Mouse (Mus musculus): ENCODE results near the gene Mrpl33. TPM values are rescaled to one million over a fixed set of nuclear protein-coding genes. Genes with fewer than 3 reads are reported as not detected.
A peak's percentile ranks its signal among the peaks of the same experiment; 100 is the strongest.

The Mrpl33 gene
- total and polyA plus RNA-seq, 3 experiments: 47.7 to 332 (median 281) TPM

DNA sequence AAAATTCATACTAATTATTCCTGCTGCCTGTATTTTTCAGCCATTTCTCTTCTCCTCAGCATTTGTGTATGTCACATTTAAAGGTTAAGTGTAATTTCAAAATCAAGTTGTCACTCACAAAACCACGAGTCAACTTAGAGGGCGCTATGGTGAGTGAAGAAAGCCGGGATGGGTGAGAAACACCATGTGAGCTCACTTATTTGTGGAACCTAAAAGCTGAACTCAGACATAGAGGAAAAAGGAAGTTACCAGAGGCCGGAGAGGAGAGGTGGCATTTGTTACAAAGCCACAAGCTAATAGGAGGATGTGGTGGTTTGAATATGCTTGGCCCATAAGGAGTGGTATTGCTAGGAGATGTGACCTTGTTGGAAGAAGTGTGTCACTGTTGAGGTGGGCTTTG, 83.4 kb downstream of the Mrpl33 start:
- no peak for TF ChIP-seq POLR2A (IDR thresholded peaks at IDR 0.05; ENCODE audit: insufficient read depth, low read depth, low read length)
- TF ChIP-seq EP300 (IDR thresholded peaks at IDR 0.05; ENCODE audit: insufficient read depth, low read depth, low read length): no peak
- no peak for TF ChIP-seq CTCF (IDR thresholded peaks at IDR 0.05)
- intact Hi-C loops (cut with DNase I): no loop called here
- Histone ChIP-seq H3K27me3 (ENCODE audit: control insufficient read depth, insufficient read depth, low read length) (no peaks in the 10 kb centered on the region), H3K4me3 (no peak overlapping the region), H3K79me2 (replicated peaks; ENCODE audit: control insufficient read depth, insufficient read depth, low read length) (no peaks in the 10 kb centered on the region), H3K27ac (no peak overlapping the region), H3K9ac (ENCODE audit: low read depth, low read length) (no peak overlapping the region), H3K36me3 (ENCODE audit: control insufficient read depth, insufficient read depth, low read length) (no peaks in the 10 kb centered on the region), H3K4me1 (ENCODE audit: control insufficient read depth, insufficient read depth, low read length) (no peaks in the 10 kb centered on the region)
- WGBS: 80% methylated on average over 4 of the region's 4 CpGs
- DNase-seq: no peak

DNA sequence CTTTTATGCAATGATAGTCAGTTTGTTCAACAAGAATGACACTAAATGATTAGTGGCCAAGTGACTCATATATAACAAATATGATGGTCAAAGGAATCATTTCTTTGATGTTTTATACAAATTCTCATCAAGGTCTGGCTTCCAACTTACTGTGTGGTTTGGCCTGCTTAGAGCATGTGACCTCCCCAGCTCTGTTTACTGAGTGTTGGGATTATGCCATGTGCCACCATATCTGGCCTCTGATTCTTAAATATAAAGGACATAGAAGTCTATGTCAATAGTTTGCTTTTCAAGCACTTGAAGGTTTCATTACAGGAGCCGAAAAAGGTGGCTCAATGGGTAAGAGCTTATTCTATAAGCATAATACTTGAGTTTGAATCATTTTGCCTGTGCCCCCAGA, 85.6 kb downstream of the Mrpl33 start:
- TF ChIP-seq EP300 (IDR thresholded peaks at IDR 0.05; ENCODE audit: insufficient read depth, low read depth, low read length) (no peak), POLR2A (IDR thresholded peaks at IDR 0.05; ENCODE audit: insufficient read depth, low read depth, low read length) (no peak), CTCF (IDR thresholded peaks at IDR 0.05) (no peak)
- Histone ChIP-seq H3K9ac (ENCODE audit: low read depth, low read length) (no peak overlapping the region), H3K27ac (no peak overlapping the region), H3K4me1 (ENCODE audit: control insufficient read depth, insufficient read depth, low read length) (no peaks in the 10 kb centered on the region), H3K79me2 (replicated peaks; ENCODE audit: control insufficient read depth, insufficient read depth, low read length) (no peaks in the 10 kb centered on the region), H3K4me3 (no peak overlapping the region), H3K27me3 (ENCODE audit: control insufficient read depth, insufficient read depth, low read length) (no peaks in the 10 kb centered on the region), H3K36me3 (ENCODE audit: control insufficient read depth, insufficient read depth, low read length) (no peaks in the 10 kb centered on the region)
- no peak for DNase-seq
- 97% methylated on average over 1 of the region's 1 CpGs for WGBS
- intact Hi-C loops (cut with DNase I): no loop called here

DNA sequence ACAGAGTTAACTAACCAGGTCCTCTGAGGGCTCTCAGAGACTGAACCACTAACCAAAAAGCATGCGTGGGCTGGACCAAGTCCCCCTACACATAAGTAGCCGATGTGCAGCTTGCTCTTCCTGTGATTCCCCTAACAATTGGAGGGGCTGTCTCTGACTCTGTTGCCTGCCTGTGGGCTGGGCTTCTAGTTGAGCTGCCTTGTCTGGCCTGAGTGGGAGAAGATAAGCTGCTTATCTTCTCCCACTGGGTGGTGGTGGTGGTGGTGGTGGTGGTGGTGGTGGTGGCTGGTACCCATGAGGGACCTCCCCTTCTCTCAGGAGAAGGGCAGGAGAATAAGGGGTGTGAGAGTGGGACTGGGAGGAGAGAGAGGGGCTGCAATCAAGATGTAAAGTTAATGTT, 89.3 kb downstream of the Mrpl33 start:
- intact Hi-C loops (cut with DNase I): no loop called here

DNA sequence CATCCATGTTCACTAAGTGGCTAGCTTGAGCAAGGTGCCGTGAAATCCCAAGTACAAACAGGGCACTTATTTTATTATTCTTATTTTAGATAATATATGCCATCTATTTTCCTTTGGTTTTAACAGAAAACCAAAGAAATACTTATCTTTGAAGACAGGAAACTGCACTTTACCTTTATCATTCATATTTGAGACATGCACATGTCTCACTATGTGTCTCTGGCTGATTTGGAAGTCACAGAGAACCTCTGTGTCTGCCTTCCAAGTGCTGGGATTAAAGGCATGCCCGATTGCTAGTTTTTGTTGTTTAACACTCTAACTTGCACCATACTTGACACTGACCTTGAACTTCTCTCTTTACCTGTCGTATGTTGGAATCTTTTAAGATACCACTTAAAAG, 91.2 kb downstream of the Mrpl33 start:
- Histone ChIP-seq H3K36me3 (ENCODE audit: control insufficient read depth, insufficient read depth, low read length) (no peaks in the 10 kb centered on the region), H3K4me3 (no peak overlapping the region), H3K79me2 (replicated peaks; ENCODE audit: control insufficient read depth, insufficient read depth, low read length) (no peaks in the 10 kb centered on the region), H3K4me1 (ENCODE audit: control insufficient read depth, insufficient read depth, low read length) (no peaks in the 10 kb centered on the region), H3K27ac (no peak overlapping the region), H3K27me3 (ENCODE audit: control insufficient read depth, insufficient read depth, low read length) (no peaks in the 10 kb centered on the region), H3K9ac (ENCODE audit: low read depth, low read length) (no peak overlapping the region)
- no peak for TF ChIP-seq CTCF (IDR thresholded peaks at IDR 0.05)
- TF ChIP-seq EP300 (IDR thresholded peaks at IDR 0.05; ENCODE audit: insufficient read depth, low read depth, low read length): no peak
- no peak for TF ChIP-seq POLR2A (IDR thresholded peaks at IDR 0.05; ENCODE audit: insufficient read depth, low read depth, low read length)
- 85% methylated on average over 3 of the region's 3 CpGs for WGBS
- intact Hi-C loops (cut with DNase I): no loop called here
- DNase-seq: no peak

More for the DNA sequence above, 89.3 kb downstream of the Mrpl33 start:
- TF ChIP-seq CTCF (IDR thresholded peaks at IDR 0.05) (no peak), POLR2A (IDR thresholded peaks at IDR 0.05; ENCODE audit: insufficient read depth, low read depth, low read length) (no peak), EP300 (IDR thresholded peaks at IDR 0.05; ENCODE audit: insufficient read depth, low read depth, low read length) (no peak)
- H3K27ac ChIP-seq: no peak overlapping the region
- H3K27me3 ChIP-seq (ENCODE audit: control insufficient read depth, insufficient read depth, low read length): no peaks in the 10 kb centered on the region
- no peaks in the 10 kb centered on the region for H3K4me1 ChIP-seq (ENCODE audit: control insufficient read depth, insufficient read depth, low read length)
- no peak overlapping the region for H3K4me3 ChIP-seq
- H3K79me2 ChIP-seq (replicated peaks; ENCODE audit: control insufficient read depth, insufficient read depth, low read length): no peaks in the 10 kb centered on the region
- DNase-seq: no peak
- WGBS: 34% methylated on average over 2 of the region's 2 CpGs
- H3K36me3 ChIP-seq (ENCODE audit: control insufficient read depth, insufficient read depth, low read length): no peaks in the 10 kb centered on the region
- no peak overlapping the region for H3K9ac ChIP-seq (ENCODE audit: low read depth, low read length)

DNA sequence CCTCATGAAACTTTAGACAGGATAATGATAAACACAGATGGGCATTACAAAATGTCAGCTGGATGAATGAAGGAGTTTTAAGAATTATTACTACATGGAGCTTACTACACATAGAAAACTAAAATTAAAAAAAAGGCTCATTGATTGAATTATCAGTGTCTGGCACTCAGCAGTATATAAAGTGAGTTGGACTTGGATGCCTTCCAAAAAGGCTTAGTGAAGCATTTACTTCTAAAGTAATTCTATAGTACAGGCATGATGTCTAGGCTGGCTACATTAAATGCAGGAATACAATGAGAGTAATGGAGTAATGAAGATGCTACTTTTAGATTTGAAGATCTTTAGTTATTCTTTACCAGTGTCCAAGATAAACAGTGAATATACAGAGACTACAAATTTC, 96.5 kb downstream of the Mrpl33 start:
- no peak overlapping the region for H3K27ac ChIP-seq
- H3K79me2 ChIP-seq (replicated peaks; ENCODE audit: control insufficient read depth, insufficient read depth, low read length): no peaks in the 10 kb centered on the region
- DNase-seq: no peak
- no peak for TF ChIP-seq CTCF (IDR thresholded peaks at IDR 0.05)
- TF ChIP-seq POLR2A (IDR thresholded peaks at IDR 0.05; ENCODE audit: insufficient read depth, low read depth, low read length): no peak
- no peak for TF ChIP-seq EP300 (IDR thresholded peaks at IDR 0.05; ENCODE audit: insufficient read depth, low read depth, low read length)
- no peaks in the 10 kb centered on the region for H3K27me3 ChIP-seq (ENCODE audit: control insufficient read depth, insufficient read depth, low read length)
- H3K9ac ChIP-seq (ENCODE audit: low read depth, low read length): no peak overlapping the region
- no peak overlapping the region for H3K4me3 ChIP-seq
- no peaks in the 10 kb centered on the region for H3K36me3 ChIP-seq (ENCODE audit: control insufficient read depth, insufficient read depth, low read length)
- H3K4me1 ChIP-seq (ENCODE audit: control insufficient read depth, insufficient read depth, low read length): no peaks in the 10 kb centered on the region
- intact Hi-C loops (cut with DNase I): no loop called here

DNA sequence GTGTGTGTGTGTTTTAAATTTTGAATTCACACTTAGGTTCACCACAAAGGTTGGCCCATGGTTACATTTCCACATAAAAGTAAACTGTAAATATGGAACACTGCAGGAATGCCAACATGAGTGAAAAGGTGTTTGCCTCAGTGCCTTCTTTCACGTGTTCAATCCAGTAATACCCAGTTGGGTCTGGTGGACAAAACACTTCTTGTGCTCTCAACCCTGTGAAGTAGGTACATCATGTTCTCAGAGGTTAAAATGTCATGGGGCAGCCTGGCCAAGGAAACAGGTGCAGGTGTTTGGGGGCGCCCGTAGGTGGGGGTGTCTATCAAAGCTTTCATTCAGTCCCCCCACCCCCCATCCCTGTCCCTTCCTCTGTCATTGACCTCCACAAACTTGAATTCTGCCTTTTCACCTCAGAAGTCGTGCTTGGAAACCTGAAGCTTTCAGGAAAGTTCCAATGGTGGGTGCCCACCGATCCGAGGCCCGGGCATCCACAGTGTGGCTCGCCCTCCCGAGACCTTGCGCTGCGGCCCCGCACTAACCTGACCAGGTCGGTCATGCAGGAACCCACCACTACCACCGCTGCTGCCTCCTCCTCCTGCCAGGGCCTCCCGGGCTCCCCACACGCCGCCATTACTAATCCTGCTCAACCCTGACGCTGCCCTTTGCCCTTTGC, 100.4 kb downstream of the Mrpl33 start, which contains the start of gene Rbks:
Gene Rbks (minus strand): TSS at position 657 of the 673 bp plus-strand sequence.
- Histone ChIP-seq H3K27ac (peak within 1 kb of the TSS; percentile 96), H3K4me3 (peak within 1 kb of the TSS; percentile 94), H3K9ac (ENCODE audit: low read depth, low read length) (peak within 1 kb of the TSS; percentile 94), H3K36me3 (ENCODE audit: control insufficient read depth, insufficient read depth, low read length) (peaks cover 2% of the 10 kb centered on the region), H3K79me2 (replicated peaks; ENCODE audit: control insufficient read depth, insufficient read depth, low read length) (no peaks in the 10 kb centered on the region), H3K4me1 (ENCODE audit: control insufficient read depth, insufficient read depth, low read length) (no peaks in the 10 kb centered on the region; the same call in 1 of the 2 replicates), H3K27me3 (ENCODE audit: control insufficient read depth, insufficient read depth, low read length) (no peaks in the 10 kb centered on the region)
- intact Hi-C loops (cut with DNase I): loop anchor here (2.0 to 5.0 kb wide), 4 partner anchors 85 to 440 kb away; no protein-coding TSS in a partner anchor
- WGBS: 5% methylated on average over 18 of the region's 18 CpGs
- no peak for DNase-seq
- TF ChIP-seq POLR2A (IDR thresholded peaks at IDR 0.05; ENCODE audit: insufficient read depth, low read depth, low read length) (no peak; the same call in 1 of the 2 replicates), CTCF (IDR thresholded peaks at IDR 0.05) (no peak; the same call in 1 of the 2 replicates), EP300 (IDR thresholded peaks at IDR 0.05; ENCODE audit: insufficient read depth, low read depth, low read length) (no peak)
